Mouse (Mus musculus) spleen, adult 2 months (tissue): ENCODE results near the gene Nxph3.

Experiments used
- CTCF ChIP-seq: fragments of 200-500 bp; IDR thresholded peaks from 2 replicates; pipeline ENCODE4 v1.5.1; 2011; ENCODE audit warnings: mild to moderate bottlenecking, inconsistent platforms; ENCODE audit not compliant: insufficient read depth, insufficient read length, insufficient replicate concordance; ENCODE audit errors: extremely low read depth
- POLR2A ChIP-seq: fragments of 200-500 bp; IDR thresholded peaks from 2 replicates; pipeline ENCODE4 v1.6.1; 2011; ENCODE audit warnings: low read depth, low read length, inconsistent platforms

DNA sequence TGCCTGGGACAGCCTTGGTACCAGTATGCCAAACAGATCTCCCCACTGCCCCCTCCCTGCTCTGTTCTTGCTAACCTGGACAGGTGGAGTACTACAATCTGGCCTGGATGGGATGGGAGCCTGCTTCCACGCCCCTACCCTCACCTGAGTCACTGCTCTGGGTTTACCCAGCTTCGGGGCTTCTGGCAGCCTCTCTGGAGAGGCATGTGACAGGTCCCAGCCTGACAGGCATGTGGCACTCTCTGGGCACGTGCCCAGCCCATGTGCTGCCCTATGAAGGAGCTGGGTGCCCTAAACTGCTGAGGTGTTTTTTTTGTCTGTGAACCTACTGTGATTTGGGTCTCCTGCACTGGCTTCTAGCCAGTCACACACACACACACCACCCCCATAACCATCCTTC, 46.4 kb upstream of the Nxph3 start:
- TF ChIP-seq CTCF (no peak), POLR2A (no peak)
